Mouse (Mus musculus): ENCODE results near the gene Macrod2.

Gene Macrod2

DNA sequence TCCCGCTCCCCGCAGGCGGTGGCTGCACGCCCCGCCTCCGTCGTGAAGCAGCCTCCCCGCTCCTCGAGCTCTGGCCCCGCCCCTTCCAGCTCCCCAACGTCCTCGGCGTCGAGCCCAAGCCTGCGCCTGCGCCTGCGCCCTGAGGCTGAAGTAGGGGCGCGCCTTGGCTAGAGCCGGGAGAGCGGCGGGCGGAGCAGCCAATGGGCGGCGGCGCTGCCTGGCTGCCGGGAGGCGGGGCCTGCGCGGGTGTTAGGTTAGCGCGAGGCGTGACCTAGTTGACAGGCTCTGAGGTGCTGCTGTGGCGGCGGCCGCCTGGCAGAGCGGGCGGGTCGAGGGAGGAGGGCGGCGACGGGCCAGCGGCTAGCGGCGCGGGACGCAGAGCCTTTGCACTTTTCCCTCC lies at the start of gene Macrod2:
Macrod2 (plus strand) TSS at position 131 of the 400 bp plus-strand sequence.
- in situ Hi-C loops (cut with MboI, MseI): no loop called here

DNA sequence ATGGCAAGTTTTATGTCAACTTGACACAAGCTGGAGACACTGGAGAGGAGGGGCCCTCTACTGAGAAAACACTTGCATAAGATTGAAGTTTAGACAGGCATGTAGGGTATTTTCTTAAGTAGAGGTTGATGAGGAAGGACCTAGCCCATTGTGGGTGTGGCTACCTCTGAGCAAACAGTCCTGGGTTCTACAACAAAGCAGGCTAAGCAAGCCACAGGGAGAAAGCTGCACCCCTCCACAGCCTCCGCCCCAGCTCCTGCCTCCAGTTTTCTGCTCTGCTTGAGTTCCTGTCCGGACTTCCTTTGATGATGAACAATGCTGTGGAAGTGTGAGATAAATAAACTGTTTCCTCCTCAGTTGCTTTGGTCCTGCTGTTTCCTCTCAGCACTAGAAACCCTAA lies 35.2 kb upstream of the Macrod2 start:
- in situ Hi-C loops (cut with MboI, MseI): loop anchor here in 1 of 2 experiments (5.0 kb wide), 1 partner anchor 1553 kb away; no protein-coding TSS in a partner anchor

DNA sequence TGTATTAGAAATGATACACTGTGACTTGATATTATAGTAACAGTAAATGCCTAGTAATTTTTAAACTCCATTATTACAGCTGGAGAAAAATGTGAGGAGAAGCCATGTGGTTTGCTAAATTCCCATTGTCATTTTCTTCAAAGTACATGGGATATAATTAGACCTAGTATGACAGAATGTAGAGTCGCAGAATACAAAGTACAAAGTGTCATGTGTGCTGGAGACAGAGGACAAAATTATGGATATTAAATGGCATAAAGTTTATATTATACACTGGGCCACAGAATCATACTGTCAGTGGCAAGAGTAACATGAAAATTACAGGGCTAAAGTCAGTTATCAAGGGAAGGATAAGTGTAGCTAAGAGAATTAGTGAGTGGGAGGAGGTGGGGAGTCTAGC lies 30.3 kb upstream of the Macrod2 start:
- in situ Hi-C loops (cut with MboI, MseI): no loop called here

DNA sequence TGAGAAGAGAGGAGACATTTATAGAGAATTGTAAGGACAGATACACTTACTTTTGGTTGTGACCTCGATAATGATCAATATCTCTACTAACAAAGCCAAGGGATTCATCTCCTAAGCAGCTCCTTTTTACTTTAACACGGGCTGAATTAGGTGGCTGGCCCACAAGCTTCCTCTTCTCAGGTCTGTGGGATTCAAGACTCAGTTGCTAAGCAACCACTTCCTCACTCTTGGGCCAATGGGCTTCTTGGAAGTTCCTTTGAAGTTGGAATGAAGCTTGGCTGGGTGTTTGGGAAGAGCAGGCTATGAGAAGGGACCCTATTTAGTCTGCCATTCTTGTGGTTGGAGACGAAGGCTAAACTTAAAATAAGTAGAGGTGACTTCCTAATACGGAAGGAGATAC lies 5.6 kb upstream of the Macrod2 start, which contains the start of gene Sel1l2:
Sel1l2 (minus strand) TSS at position 182 of the 400 bp plus-strand sequence.
- in situ Hi-C loops (cut with MboI, MseI): no loop called here

DNA sequence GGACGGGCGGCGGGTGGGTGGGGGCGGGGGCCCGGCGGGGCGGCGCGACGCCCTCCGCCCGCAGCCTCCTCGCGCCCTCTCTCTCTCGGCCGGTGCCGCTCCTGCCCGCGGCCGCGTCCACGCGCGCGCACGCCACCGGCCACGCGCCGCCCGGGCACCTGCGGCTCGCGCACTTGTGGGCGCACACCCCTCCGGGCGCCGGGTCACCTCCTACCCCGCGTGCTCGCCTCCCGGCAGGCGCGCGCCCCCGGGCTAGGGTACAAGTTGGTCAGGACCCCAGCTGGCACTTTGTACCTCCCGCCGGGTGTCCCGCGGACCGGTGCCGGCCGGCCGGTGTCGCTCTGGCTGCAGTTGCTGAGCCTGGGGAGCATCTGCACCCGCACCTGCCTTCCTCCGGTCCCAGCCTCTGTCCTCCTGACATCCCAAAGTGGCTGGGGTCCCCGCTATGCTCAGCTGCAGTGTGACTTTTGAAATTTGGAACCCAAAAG lies 679 bp downstream of the Macrod2 start:
- in situ Hi-C loops (cut with MboI, MseI): no loop called here

DNA sequence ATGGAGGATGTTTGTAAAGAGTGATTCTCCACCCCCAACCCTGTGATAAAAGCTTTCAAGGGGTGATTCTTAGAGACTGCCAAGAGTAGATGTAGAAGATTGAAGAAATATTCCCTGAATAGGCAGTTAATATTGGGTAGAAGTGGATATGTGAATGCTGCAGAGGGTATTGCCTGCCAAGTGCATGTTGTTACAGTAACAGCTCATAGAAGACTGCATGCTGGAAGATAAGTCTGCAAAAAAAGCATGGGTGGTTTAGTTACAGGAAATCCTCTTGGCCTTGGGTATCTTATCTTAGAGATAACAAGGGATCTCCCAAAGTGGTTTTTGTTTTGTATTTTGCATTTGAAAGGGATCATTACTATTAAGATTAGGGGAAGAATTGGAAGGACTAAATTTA lies 30.7 kb downstream of the Macrod2 start:
- in situ Hi-C loops (cut with MboI, MseI): loop anchor here in 1 of 2 experiments (10.0 to 25.0 kb wide), 2 partner anchors 231 to 1039 kb away; no protein-coding TSS in a partner anchor

DNA sequence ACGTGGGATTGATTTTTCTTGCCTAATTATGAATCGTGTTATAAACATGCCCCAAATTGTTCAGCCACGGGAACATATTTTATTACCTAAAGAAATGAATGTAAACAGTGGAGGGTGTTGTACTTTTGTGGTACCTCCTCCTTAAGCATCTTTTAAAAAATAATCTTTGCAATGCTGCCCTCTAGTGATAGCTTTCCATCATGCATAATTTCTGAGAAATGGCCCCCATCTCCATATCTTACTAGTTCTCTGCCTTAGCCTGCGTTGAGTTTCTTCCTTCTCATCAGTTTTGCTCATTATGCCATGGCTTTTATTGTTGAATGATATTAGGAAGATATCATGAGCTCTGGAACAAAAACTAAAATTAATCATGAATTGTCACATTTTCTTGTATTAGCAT lies 32.2 kb downstream of the Macrod2 start:
- in situ Hi-C loops (cut with MboI, MseI): loop anchor here in 1 of 2 experiments (10.0 to 25.0 kb wide), 2 partner anchors 232 to 1040 kb away; no protein-coding TSS in a partner anchor

DNA sequence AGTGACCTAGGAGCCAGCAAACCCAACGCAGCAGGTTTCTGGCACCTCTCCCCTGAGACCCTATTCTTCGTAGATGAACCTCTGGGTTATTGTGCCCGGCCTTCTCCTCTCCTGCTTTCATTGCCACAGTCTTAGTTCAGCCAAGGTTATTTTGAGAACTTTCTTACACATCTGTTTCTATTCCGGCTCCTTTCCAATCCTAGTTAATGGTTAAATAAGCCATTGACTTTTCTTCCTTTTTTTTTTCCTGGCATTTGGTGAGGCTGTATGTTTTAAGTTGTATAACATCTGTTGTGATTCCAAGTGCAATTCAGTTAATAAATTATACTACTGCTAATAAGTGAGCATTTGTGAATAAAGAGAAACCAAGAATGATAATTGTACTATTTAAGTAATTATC lies 44.0 kb downstream of the Macrod2 start:
- in situ Hi-C loops (cut with MboI, MseI): loop anchor here in 1 of 2 experiments (25.0 kb wide), 1 partner anchor 1052 kb away; no protein-coding TSS in a partner anchor

DNA sequence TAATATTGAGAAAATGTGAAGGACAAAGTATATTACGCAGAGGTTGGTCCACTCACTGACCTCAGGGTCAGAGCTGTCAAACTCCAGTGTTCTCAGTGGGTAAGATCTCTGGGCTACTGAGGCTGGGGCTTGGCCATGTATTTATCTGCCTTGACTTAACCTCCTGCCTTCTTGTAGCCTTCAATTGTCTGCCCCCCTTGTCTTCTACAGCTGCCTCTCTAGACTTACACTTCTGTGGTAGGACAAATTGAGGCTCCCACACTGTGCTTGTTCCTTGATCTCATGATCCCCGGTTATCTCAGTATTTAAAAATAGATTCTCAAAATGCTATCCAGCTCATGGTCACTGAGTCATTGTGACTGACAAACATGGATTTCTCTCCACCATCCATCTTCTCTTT lies 53.5 kb downstream of the Macrod2 start:
- in situ Hi-C loops (cut with MboI, MseI): loop anchor here in 1 of 2 experiments (25.0 kb wide), 1 partner anchor 1061 kb away; no protein-coding TSS in a partner anchor

DNA sequence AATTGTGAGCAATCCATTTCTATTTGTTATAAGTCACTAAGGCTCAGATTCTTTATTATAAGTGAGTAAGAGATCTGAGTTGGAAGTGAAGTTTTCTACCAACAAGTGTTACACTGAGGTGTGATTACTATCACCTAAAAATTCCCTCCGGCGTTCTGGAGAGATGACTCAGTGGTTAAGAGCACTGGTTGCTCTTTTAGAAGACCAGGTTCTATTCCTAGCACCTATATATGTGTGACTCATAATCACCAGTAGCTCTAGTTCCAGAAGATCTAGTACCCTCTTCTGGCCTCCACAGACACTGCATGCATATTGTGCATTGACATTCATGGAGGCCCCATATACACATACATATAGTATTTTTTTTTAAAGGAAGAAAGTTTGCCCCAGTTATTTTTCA lies 80.7 kb downstream of the Macrod2 start:
- in situ Hi-C loops (cut with MboI, MseI): no loop called here

DNA sequence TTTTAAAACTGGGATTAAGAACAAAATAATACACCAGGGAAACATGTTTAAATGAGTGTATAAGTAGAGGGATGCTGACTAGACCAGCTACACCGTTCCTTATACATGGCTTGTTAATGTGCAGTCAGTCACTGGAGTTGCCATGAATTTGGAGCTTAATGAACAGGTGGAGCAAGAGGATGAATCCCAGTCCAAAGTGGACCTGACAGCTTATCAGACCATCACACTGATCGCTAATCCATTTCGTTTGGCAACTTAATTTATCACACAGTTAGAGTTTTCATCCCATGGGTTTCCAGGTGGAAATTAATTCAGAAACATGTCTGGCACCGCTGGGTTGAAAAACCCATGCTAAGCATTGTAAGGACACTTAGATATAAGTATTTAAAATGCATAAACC lies 81.8 kb downstream of the Macrod2 start:
- in situ Hi-C loops (cut with MboI, MseI): no loop called here

DNA sequence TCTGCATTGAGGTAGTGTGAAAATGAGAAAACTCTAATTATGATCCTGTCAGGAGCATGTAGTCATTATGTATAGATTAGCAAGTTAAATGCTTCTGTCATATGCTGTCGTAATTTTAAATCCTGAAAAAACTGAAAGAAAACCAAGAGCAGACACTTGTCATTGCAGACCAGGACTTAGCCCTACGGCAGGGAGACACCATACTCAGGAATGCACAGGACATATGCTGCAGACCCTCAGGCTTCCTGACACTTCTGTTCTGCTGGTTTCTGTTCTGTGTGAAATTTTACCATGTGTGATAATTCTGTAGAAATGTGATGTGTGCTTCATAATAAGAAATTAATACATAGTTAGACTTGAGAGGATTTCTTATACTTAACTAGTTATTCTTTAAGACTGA lies 87.5 kb downstream of the Macrod2 start:
- in situ Hi-C loops (cut with MboI, MseI): no loop called here

DNA sequence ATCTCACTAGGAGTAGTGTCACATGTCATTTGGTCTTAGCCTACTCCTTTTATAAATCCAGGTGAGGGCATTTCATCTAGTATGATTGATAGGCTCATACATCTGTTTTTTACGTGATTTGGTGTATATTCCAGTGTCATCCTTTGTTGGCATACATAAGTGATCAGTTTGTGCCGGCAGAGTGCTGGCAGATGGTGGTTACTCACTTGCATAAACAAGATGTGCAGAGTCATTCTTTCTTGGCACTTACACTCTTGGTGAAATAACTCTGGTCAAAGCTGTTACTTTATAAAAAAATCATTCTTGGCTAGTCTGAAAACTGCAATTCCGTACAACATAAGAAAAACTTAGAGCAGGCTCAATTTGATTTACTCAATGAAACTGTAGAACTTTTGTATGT lies 102.6 kb downstream of the Macrod2 start:
- in situ Hi-C loops (cut with MboI, MseI): no loop called here

DNA sequence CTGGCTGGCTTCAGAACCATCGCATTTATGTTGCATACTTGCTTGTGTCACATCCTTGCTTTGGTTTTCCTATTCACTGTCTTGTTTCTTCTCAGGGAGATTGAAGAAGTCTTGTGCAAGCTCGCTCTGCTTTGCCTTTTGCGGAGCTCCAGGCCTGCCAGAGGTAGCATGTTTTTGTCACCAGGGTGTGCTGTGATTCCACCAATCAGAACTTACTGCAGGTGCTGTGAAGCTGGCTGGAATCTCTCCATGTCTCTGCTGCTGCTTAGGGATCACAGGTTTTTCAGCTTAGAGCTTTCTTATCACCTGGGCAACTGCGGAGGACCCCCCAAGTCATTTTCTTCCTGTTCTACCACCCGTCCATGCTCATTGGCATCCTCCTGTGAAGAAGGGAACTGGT lies 105.8 kb downstream of the Macrod2 start:
- in situ Hi-C loops (cut with MboI, MseI): no loop called here

DNA sequence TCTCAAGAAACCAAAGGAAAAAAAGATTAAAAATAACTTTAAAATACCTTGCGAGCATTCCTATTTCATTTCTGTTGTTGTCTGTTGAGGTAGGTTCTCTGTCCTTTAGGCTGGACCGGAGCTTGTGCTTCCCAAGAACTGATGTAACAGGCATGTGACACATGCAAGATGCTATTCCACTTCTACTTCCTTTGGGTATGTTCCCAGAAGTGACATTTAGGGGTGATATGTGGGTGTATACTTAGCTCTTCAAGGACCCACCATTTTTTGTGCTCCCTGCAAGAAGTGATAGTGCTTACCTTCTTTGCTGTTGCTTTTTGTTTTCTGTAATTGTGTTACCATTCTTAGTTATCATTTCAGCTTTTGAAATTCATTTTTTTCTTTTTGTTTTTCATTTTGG lies 126.4 kb downstream of the Macrod2 start:
- in situ Hi-C loops (cut with MboI, MseI): no loop called here

DNA sequence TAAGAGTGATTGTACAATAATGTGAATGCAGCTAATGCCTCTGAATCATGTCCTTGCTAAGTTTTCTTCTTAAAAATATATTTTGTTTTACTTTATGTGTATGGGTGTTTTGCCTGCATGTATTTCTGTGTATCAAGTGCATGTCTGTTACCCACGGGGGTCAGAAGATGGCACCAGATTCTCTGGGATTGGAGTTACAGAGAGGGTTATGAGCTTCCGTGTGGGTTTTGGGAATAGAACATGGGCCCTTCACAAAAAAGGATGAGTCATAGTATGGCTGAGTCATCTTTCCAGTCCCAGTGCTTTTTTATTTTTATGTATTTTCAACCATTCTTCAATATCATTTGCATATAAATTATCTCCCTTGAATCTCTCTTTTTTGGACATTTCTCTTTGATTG lies 135.1 kb downstream of the Macrod2 start:
- in situ Hi-C loops (cut with MboI, MseI): no loop called here

DNA sequence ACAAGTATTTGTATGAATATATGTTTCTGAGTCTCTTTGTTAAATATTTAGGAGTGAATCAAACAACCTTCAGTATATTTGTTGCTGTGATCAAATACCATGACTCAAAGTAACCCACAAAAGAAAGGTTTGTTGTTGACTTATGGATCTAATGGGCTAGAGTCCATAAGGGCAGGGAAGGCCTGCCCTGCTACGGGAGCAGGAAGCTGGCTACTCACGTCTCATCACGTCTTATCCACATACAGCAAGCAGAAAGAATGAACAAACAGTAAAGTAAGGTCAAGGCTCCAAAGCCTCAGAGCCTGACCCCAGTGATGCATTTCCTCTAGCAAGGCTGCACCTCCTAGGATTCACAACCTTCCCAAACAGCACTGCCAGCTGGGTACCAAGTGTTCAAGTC lies 136.9 kb downstream of the Macrod2 start:
- in situ Hi-C loops (cut with MboI, MseI): no loop called here

DNA sequence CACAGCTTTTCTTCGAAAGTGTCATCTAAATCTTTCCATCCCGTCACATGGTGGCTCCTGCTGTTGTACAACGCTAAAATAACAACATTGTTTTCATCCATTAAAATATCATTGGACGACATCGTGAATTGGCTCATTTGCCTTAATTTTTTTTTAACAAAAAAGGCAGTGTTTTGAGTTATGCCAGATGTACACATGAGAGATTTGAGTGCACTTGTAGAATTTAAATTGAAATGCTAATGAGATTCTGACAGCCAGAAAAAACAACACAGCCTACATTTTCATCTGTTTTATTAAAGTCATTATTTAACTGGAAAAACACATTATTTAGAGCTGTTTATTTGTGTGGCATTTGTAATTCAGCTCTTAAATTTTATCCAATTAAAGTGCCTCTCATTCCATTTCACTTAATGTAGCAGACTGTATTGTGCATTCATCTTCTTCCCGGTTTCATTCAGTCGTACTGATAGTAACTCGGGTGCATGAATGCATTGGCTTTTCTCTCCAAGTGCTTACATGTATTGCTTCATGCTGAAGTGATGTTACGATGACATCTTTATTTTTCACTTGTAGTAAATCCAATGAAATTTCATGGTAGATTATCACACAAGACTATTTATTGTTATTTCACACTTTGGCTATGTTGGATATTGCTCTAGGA lies 137.9 kb downstream of the Macrod2 start:
- in situ Hi-C loops (cut with MboI, MseI): no loop called here

DNA sequence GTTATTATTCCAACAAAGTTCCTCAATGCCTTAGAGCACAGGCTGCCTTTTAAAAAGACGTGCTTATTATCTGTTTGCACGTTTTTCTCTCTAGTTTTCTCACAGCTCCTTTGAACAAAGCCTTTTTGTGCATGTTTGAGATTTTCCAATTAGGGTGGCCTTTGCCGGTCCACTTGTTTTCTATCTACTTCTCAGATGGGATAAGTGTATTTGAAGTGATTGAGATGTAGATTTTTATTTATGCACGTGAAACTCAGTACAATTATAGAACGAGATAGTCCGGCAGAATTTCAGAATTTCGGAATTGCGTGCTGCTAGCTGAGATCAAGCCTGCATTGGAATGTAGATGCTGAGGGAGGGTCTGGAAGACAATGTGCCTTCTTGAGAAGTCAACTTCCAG lies 138.5 kb downstream of the Macrod2 start:
- in situ Hi-C loops (cut with MboI, MseI): no loop called here

DNA sequence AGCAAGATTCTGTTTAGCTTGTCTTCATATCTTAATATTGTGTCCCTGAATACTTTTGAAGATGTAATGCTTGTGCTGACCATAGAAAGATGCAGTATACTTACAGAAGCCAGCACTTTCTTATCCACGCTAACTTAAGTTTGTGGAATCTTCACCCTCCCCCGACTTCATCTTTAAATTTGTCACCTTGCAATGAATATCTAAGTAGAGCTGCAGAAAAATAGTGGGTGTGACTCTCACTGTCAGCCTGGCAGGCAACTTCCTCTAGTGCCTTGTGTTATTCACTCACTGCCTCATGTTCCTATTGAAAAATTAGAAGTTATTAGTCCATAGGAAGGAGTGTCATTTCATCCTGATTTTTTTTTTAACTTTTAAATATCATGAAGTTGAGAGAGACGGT lies 139.5 kb downstream of the Macrod2 start:
- in situ Hi-C loops (cut with MboI, MseI): no loop called here

DNA sequence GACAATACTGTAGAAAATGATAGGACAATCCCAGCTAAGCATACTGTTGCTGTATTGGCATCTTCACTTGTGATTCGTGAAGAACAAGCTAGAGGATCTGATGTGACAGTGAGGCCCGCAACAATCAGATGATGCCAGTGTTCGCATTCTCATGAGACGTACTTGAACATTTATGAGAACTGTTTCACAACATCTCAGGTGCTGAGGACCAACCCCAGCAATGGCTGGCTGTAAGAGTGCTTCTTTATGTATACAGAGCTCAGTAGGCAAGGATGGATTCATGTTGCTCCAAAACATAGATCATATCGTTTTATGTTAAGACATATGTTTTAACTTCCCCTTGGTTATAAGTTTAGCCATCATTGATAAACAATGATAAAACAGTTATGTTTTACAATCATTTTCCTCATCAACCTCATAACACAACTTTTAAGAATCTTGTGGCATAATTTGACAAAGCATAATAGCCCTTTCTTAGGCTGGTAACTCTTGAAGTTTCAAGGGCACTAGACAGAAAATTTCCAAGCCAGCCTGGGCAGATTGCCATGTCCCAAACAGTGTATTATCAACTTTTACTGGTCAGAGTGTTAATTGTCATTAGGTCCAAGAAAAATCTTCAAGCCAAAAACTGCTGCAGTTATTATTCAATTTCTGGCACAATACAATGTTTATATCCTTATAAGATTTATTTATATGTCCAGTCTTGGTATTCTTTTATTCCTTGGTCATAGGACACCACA lies 140.9 kb downstream of the Macrod2 start:
- in situ Hi-C loops (cut with MboI, MseI): no loop called here

DNA sequence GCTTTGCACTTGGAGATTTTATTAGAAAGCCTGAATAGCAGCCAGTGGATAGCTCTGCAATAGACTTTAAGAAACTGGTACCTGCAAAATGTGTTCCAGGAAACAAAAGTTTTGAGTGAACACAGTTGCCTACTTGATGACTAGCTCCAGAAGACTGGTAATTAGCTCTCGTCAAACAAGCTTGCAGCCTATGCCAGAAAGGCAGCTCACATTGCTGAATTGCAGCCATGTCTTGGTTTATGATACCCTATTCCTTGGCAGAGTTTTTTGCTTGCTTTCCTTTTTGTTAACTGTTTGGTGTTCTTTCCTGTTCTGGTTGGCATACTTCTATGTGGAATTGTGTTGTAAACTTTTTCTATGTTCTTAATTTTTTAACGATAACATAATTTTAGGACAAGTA lies 154.2 kb downstream of the Macrod2 start:
- in situ Hi-C loops (cut with MboI, MseI): no loop called here

DNA sequence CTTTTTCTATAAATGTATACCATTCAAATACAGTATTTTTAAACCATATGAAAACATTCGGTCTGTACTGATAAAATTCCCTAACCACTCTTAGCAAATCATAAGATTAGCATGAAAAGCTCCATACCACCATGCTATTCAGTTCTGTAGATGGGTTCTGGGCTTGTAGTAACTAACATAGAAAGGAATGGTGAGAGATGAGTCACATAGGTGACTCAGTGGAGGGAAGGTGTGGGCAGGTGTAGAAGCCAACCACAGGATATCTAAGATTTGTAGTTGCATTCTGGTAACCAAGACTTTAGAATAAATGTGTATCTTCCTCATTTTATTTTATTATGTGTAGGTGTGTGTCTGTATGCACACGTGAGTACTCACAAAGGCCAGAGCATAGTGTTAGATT lies 166.3 kb downstream of the Macrod2 start:
- in situ Hi-C loops (cut with MboI, MseI): loop anchor here in 1 of 2 experiments (10.0 kb wide), 1 partner anchor 997 kb away; no protein-coding TSS in a partner anchor
